Mouse (Mus musculus) ES-CJ7 (cell line): ENCODE measurements around the gene 4930455H04Rik.
A peak's percentile ranks its signal among the peaks of the same experiment; 100 is the strongest.

Experiments used
- DNase-seq: peaks from one replicate; pipeline ENCODE4 v3.0.0; 2011; ENCODE audit warnings: low read depth, low spot score

Gene 4930455H04Rik

GRCm38 (mm10) chr3:116966800-116967199 lies 1.3 kb upstream of the 4930455H04Rik start:
- DNase-seq = no peak

- DNase-seq = no peak
These were observed 631 bp upstream of the 4930455H04Rik start for GRCm38 (mm10) chr3:116967436-116967835.

- DNase-seq = peak; percentile 30
These were observed 502 bp downstream of the 4930455H04Rik start, which contains the start of gene Palmd for GRCm38 (mm10) chr3:116968540-116968997. Palmd (minus strand) TSS chr3:116968987.

- DNase-seq = no peak
These were observed 936 bp downstream of the 4930455H04Rik start for GRCm38 (mm10) chr3:116969003-116969402.

GRCm38 (mm10) chr3:116969786-116970185 lies 1.7 kb downstream of the 4930455H04Rik start:
- DNase-seq = no peak

- DNase-seq = no peak
These were observed 13.9 kb downstream of the 4930455H04Rik start for GRCm38 (mm10) chr3:116981811-116982575.

GRCm38 (mm10) chr3:116985042-116985455 lies 17.0 kb downstream of the 4930455H04Rik start:
- no peak for DNase-seq

- no peak for DNase-seq
These were observed 17.7 kb downstream of the 4930455H04Rik start for GRCm38 (mm10) chr3:116985741-116986140.

- no peak for DNase-seq
These were observed 18.4 kb downstream of the 4930455H04Rik start for GRCm38 (mm10) chr3:116986451-116986850.

- DNase-seq = no peak
These were observed 20.2 kb downstream of the 4930455H04Rik start for GRCm38 (mm10) chr3:116988221-116988620.

- DNase-seq = no peak
These were observed 23.1 kb downstream of the 4930455H04Rik start for GRCm38 (mm10) chr3:116991180-116991579.

GRCm38 (mm10) chr3:116993011-116993410 lies 24.9 kb downstream of the 4930455H04Rik start:
- DNase-seq = no peak

- no peak for DNase-seq
These were observed 33.8 kb downstream of the 4930455H04Rik start for GRCm38 (mm10) chr3:117001686-117002485.

GRCm38 (mm10) chr3:117003379-117003778 lies 35.3 kb downstream of the 4930455H04Rik start:
- DNase-seq = no peak

GRCm38 (mm10) chr3:117006636-117007035 lies 38.6 kb downstream of the 4930455H04Rik start:
- no peak for DNase-seq

GRCm38 (mm10) chr3:117007340-117007739 lies 39.3 kb downstream of the 4930455H04Rik start:
- no peak for DNase-seq

- DNase-seq = no peak
These were observed 42.1 kb downstream of the 4930455H04Rik start for GRCm38 (mm10) chr3:117010182-117010581.

- DNase-seq = no peak
These were observed 52.3 kb downstream of the 4930455H04Rik start for GRCm38 (mm10) chr3:117020319-117020718.

- DNase-seq = no peak
These were observed 53.8 kb downstream of the 4930455H04Rik start for GRCm38 (mm10) chr3:117021907-117022306.

GRCm38 (mm10) chr3:117024111-117024510 lies 56.0 kb downstream of the 4930455H04Rik start:
- DNase-seq = peak; percentile 5

- DNase-seq = no peak
These were observed 56.5 kb downstream of the 4930455H04Rik start for GRCm38 (mm10) chr3:117024557-117024956.

- no peak for DNase-seq
These were observed 57.4 kb downstream of the 4930455H04Rik start for GRCm38 (mm10) chr3:117025421-117025820.
